Mouse (Mus musculus): ENCODE results near the gene Vapa. TPM values are rescaled to one million over a fixed set of nuclear protein-coding genes. Genes with fewer than 3 reads are reported as not detected.

Vapa gene
- polyA plus RNA-seq, 1 experiment from 2014 or later = 221 TPM

- ATAC-seq (peak; percentile 23; the same call in 1 of the 2 replicates), DNase-seq (ENCODE audit: low spot score) (peak; percentile 41)
- Histone ChIP-seq H3K4me3 (ENCODE audit: low read depth, low read length) (no peak overlapping the region; the same call in 1 of the 2 replicates), H3K4me1 (ENCODE audit: insufficient read depth, low read depth, low read length) (peaks cover 37% of the 10 kb centered on the region), H3K9ac (replicated peaks; ENCODE audit: low read depth) (no peak overlapping the region), H3K36me3 (ENCODE audit: insufficient read depth, low read length) (no peaks in the 10 kb centered on the region), H3K27me3 (replicated peaks; ENCODE audit: insufficient read depth, low read length) (no peaks in the 10 kb centered on the region), H3K9me3 (ENCODE audit: low read length) (no peaks in the 10 kb centered on the region), H3K4me2 (replicated peaks; ENCODE audit: low read depth, low read length) (peak overlapping the region; percentile 34; the same call in 1 of the 2 replicates), H3K27ac (ENCODE audit: low read length) (no peak overlapping the region)
- WGBS = 33% methylated on average over 7 of the region's 7 CpGs
- no peak for TF ChIP-seq EP300 (IDR thresholded peaks at IDR 0.05)
- no peak for TF ChIP-seq CTCF (IDR thresholded peaks at IDR 0.05)
Measured at GRCm38 (mm10) chr17:65607574-65608311, 5.6 kb downstream of the Vapa start.

GRCm38 (mm10) chr17:65606014-65606413, 7.3 kb downstream of the Vapa start:
- no peaks in the 10 kb centered on the region for H3K9me3 ChIP-seq (ENCODE audit: low read length)
- DNase-seq (ENCODE audit: low spot score) = no peak
- peaks cover 35% of the 10 kb centered on the region for H3K4me1 ChIP-seq (ENCODE audit: insufficient read depth, low read depth, low read length)
- no peak overlapping the region for H3K27ac ChIP-seq (ENCODE audit: low read length)
- WGBS = 60% methylated on average over 4 of the region's 4 CpGs
- no peaks in the 10 kb centered on the region for H3K36me3 ChIP-seq (ENCODE audit: insufficient read depth, low read length)
- ATAC-seq = no peak
- H3K4me2 ChIP-seq (replicated peaks; ENCODE audit: low read depth, low read length) = no peak overlapping the region
- TF ChIP-seq EP300 (IDR thresholded peaks at IDR 0.05) (no peak), CTCF (IDR thresholded peaks at IDR 0.05) (no peak)
- H3K4me3 ChIP-seq (ENCODE audit: low read depth, low read length) = no peak overlapping the region
- H3K27me3 ChIP-seq (replicated peaks; ENCODE audit: insufficient read depth, low read length) = no peaks in the 10 kb centered on the region
- H3K9ac ChIP-seq (replicated peaks; ENCODE audit: low read depth) = no peak overlapping the region

GRCm38 (mm10) chr17:65604892-65605291, 8.5 kb downstream of the Vapa start:
- peaks cover 35% of the 10 kb centered on the region for H3K4me1 ChIP-seq (ENCODE audit: insufficient read depth, low read depth, low read length)

GRCm38 (mm10) chr17:65604315-65604714, 9.0 kb downstream of the Vapa start:
- H3K9me3 ChIP-seq (ENCODE audit: low read length) = no peaks in the 10 kb centered on the region
- DNase-seq (ENCODE audit: low spot score) = peak; percentile 39
- H3K9ac ChIP-seq (replicated peaks; ENCODE audit: low read depth) = no peak overlapping the region
- H3K4me3 ChIP-seq (ENCODE audit: low read depth, low read length) = no peak overlapping the region
- ATAC-seq = peak; percentile 43; the same call in 1 of the 2 replicates
- H3K27me3 ChIP-seq (replicated peaks; ENCODE audit: insufficient read depth, low read length) = no peaks in the 10 kb centered on the region
- H3K4me1 ChIP-seq (ENCODE audit: insufficient read depth, low read depth, low read length) = peaks cover 35% of the 10 kb centered on the region
- no peaks in the 10 kb centered on the region for H3K36me3 ChIP-seq (ENCODE audit: insufficient read depth, low read length)
- H3K27ac ChIP-seq (ENCODE audit: low read length) = no peak overlapping the region
- H3K4me2 ChIP-seq (replicated peaks; ENCODE audit: low read depth, low read length) = no peak overlapping the region
- no peak for TF ChIP-seq EP300 (IDR thresholded peaks at IDR 0.05)
- peak; percentile 15; the same call in 1 of the 2 replicates for TF ChIP-seq CTCF (IDR thresholded peaks at IDR 0.05)

More at GRCm38 (mm10) chr17:65604892-65605291, 8.5 kb downstream of the Vapa start:
- Histone ChIP-seq H3K27ac (ENCODE audit: low read length) (no peak overlapping the region), H3K9me3 (ENCODE audit: low read length) (no peaks in the 10 kb centered on the region), H3K9ac (replicated peaks; ENCODE audit: low read depth) (no peak overlapping the region), H3K4me3 (ENCODE audit: low read depth, low read length) (no peak overlapping the region), H3K4me2 (replicated peaks; ENCODE audit: low read depth, low read length) (no peak overlapping the region), H3K36me3 (ENCODE audit: insufficient read depth, low read length) (no peaks in the 10 kb centered on the region), H3K27me3 (replicated peaks; ENCODE audit: insufficient read depth, low read length) (no peaks in the 10 kb centered on the region)
- TF ChIP-seq EP300 (IDR thresholded peaks at IDR 0.05) = no peak
- no peak for TF ChIP-seq CTCF (IDR thresholded peaks at IDR 0.05)
- no peak for ATAC-seq
- no peak for DNase-seq (ENCODE audit: low spot score)

- Histone ChIP-seq H3K36me3 (ENCODE audit: insufficient read depth, low read length) (no peaks in the 10 kb centered on the region), H3K27ac (ENCODE audit: low read length) (no peak overlapping the region)
Measured at GRCm38 (mm10) chr17:65597857-65598486, 15.4 kb downstream of the Vapa start.

GRCm38 (mm10) chr17:65594687-65595086, 18.7 kb downstream of the Vapa start:
- no peak for TF ChIP-seq CTCF (IDR thresholded peaks at IDR 0.05)
- no peak for TF ChIP-seq EP300 (IDR thresholded peaks at IDR 0.05)
- Histone ChIP-seq H3K27me3 (replicated peaks; ENCODE audit: insufficient read depth, low read length) (no peaks in the 10 kb centered on the region), H3K36me3 (ENCODE audit: insufficient read depth, low read length) (no peaks in the 10 kb centered on the region; the same call in 1 of the 2 replicates), H3K9ac (replicated peaks; ENCODE audit: low read depth) (no peak overlapping the region), H3K27ac (ENCODE audit: low read length) (no peak overlapping the region), H3K4me1 (ENCODE audit: insufficient read depth, low read depth, low read length) (peaks cover 9% of the 10 kb centered on the region), H3K4me3 (ENCODE audit: low read depth, low read length) (no peak overlapping the region), H3K4me2 (replicated peaks; ENCODE audit: low read depth, low read length) (no peak overlapping the region), H3K9me3 (ENCODE audit: low read length) (no peaks in the 10 kb centered on the region)
- 85% methylated on average over 8 of the region's 8 CpGs for WGBS
- no peak for ATAC-seq
- no peak for DNase-seq (ENCODE audit: low spot score)

More at GRCm38 (mm10) chr17:65597857-65598486, 15.4 kb downstream of the Vapa start:
- Histone ChIP-seq H3K9me3 (ENCODE audit: low read length) (no peaks in the 10 kb centered on the region), H3K4me1 (ENCODE audit: insufficient read depth, low read depth, low read length) (peaks cover 9% of the 10 kb centered on the region), H3K27me3 (replicated peaks; ENCODE audit: insufficient read depth, low read length) (no peaks in the 10 kb centered on the region), H3K4me3 (ENCODE audit: low read depth, low read length) (no peak overlapping the region), H3K9ac (replicated peaks; ENCODE audit: low read depth) (no peak overlapping the region), H3K4me2 (replicated peaks; ENCODE audit: low read depth, low read length) (no peak overlapping the region)
- 69% methylated on average over 3 of the region's 3 CpGs for WGBS
- DNase-seq (ENCODE audit: low spot score) (no peak), ATAC-seq (no peak)
- no peak for TF ChIP-seq EP300 (IDR thresholded peaks at IDR 0.05)
- TF ChIP-seq CTCF (IDR thresholded peaks at IDR 0.05) = no peak
